Mouse (Mus musculus) forebrain, postnatal 0 days (tissue): ENCODE data around the gene Plekha6. TPM values are rescaled to one million over a fixed set of nuclear protein-coding genes. Genes with fewer than 3 reads are reported as not detected.

Source experiments
- ATAC-seq: fragments of 200-750 bp; cut with Nextera tagmentation; 2 replicates; pipeline ENCODE4 v1.8.0; 2017; ENCODE audit warnings: mild to moderate bottlenecking, moderate library complexity
- DNase-seq: peaks from one replicate; pipeline ENCODE4 v3.0.0-alpha.2; 2015
- H3K27ac ChIP-seq: fragments of 300-500 bp; sonication (generic); 2 replicates; pipeline ENCODE4 v1.5.1; 2014; ENCODE audit warnings: low read depth, mild to moderate bottlenecking, antibody characterized with exemption, low read length, moderate library complexity, mixed read lengths
- H3K27me3 ChIP-seq: fragments of 300-500 bp; sonication (generic); 2 replicates; pipeline ENCODE4 v1.6.1; 2014; ENCODE audit warnings: mild to moderate bottlenecking, low read length, mixed read lengths; ENCODE audit not compliant: insufficient read depth
- H3K36me3 ChIP-seq: fragments of 300-500 bp; sonication (generic); 2 replicates; pipeline ENCODE4 v1.6.1; 2014; ENCODE audit warnings: mild to moderate bottlenecking, moderate library complexity; ENCODE audit not compliant: insufficient read depth
- H3K4me1 ChIP-seq: fragments of 300-500 bp; sonication (generic); 2 replicates; pipeline ENCODE4 v1.6.1; 2014; ENCODE audit warnings: antibody characterized with exemption; ENCODE audit not compliant: insufficient read depth
- H3K4me2 ChIP-seq: fragments of 300-500 bp; sonication (generic); 2 replicates; pipeline ENCODE4 v1.6.1; 2014; ENCODE audit warnings: low read depth, mild to moderate bottlenecking, moderate library complexity
- H3K4me3 ChIP-seq: fragments of 300-500 bp; sonication (generic); 2 replicates; pipeline ENCODE4 v1.5.1; 2014; ENCODE audit warnings: low read depth, low read length, mixed read lengths
- H3K9ac ChIP-seq: fragments of 300-500 bp; sonication (generic); 2 replicates; pipeline ENCODE4 v1.6.1; 2014; ENCODE audit warnings: mild to moderate bottlenecking
- H3K9me3 ChIP-seq: fragments of 300-500 bp; sonication (generic); 2 replicates; pipeline ENCODE4 v1.6.1; 2016; ENCODE audit warnings: low read length
- CTCF ChIP-seq: sonication (generic); IDR thresholded peaks from 2 replicates; pipeline ENCODE4 v1.5.1; 2016; ENCODE audit warnings: antibody characterized with exemption, control low read depth, low read depth
- WGBS: fragments of 180-500 bp; shearing (Covaris S2); extraction: QIAGEN DNeasy Blood & Tissue Kit; methylation state at CpG from one replicate; pipeline ENCODE4 v1.1.7; 2014; 5-methylcytosine and 5-hydroxymethylcytosine counted together
- polyA plus RNA-seq: library from polyadenylated mRNA; unstranded; fragments of >200 nt; fragmentation: Nextera tagmentation; extraction: Ambion mirVana; gene quantifications from 2 replicates; pipeline ENCODE4 v1.2.1, GENCODE M21; 2015
- total RNA-seq: library from RNA; depleted of rRNA; stranded (reverse); fragments of >200 nt; gene quantifications from 2 replicates; pipeline ENCODE4 v1.2.3, GENCODE M21; 2014

The Plekha6 gene
- total and polyA plus RNA-seq, 2 experiments from 2014 or later: 5.7 to 28.6 TPM

- ATAC-seq (no peak), DNase-seq (no peak)
- peak overlapping the region; percentile 97 for H3K9ac ChIP-seq
- H3K9me3 ChIP-seq: no peaks in the 10 kb centered on the region
- H3K27ac ChIP-seq: peak overlapping the region; percentile 98
- H3K4me2 ChIP-seq: peak overlapping the region; percentile 94
- TF ChIP-seq CTCF: no peak
- no peaks in the 10 kb centered on the region for H3K27me3 ChIP-seq
- H3K4me1 ChIP-seq: peaks cover 30% of the 10 kb centered on the region; the same call in 1 of the 2 replicates
- WGBS: under 1% methylated on average over 11 of the region's 11 CpGs
- H3K4me3 ChIP-seq: peak overlapping the region; percentile 96
- H3K36me3 ChIP-seq: peaks cover 2% of the 10 kb centered on the region
These were observed 32.1 kb upstream of the Plekha6 start for GRCm38 (mm10) chr1:133131936-133132335.

GRCm38 (mm10) chr1:133132388-133133326, 31.4 kb upstream of the Plekha6 start:
- Histone ChIP-seq H3K27me3 (no peaks in the 10 kb centered on the region), H3K9ac (peak overlapping the region; percentile 97), H3K36me3 (peaks cover 9% of the 10 kb centered on the region), H3K9me3 (no peaks in the 10 kb centered on the region), H3K27ac (no peak overlapping the region), H3K4me3 (peak overlapping the region; percentile 96), H3K4me1 (peaks cover 30% of the 10 kb centered on the region; the same call in 1 of the 2 replicates), H3K4me2 (peak overlapping the region; percentile 94)
- no peak for DNase-seq
- ATAC-seq: no peak
- no peak for TF ChIP-seq CTCF
- 15% methylated on average over 26 of the region's 26 CpGs for WGBS

GRCm38 (mm10) chr1:133133425-133133824, 30.6 kb upstream of the Plekha6 start:
- no peaks in the 10 kb centered on the region for H3K9me3 ChIP-seq
- DNase-seq (no peak), ATAC-seq (no peak)
- no peak overlapping the region for H3K27ac ChIP-seq
- WGBS: 2% methylated on average over 2 of the region's 2 CpGs
- peak overlapping the region; percentile 97 for H3K9ac ChIP-seq
- peak overlapping the region; percentile 94 for H3K4me2 ChIP-seq
- H3K36me3 ChIP-seq: peaks cover 16% of the 10 kb centered on the region
- H3K4me1 ChIP-seq: peaks cover 30% of the 10 kb centered on the region; the same call in 1 of the 2 replicates
- H3K27me3 ChIP-seq: no peaks in the 10 kb centered on the region
- TF ChIP-seq CTCF: no peak
- peak overlapping the region; percentile 96 for H3K4me3 ChIP-seq

- peaks cover 23% of the 10 kb centered on the region for H3K36me3 ChIP-seq
- ATAC-seq: no peak
- no peak overlapping the region for H3K27ac ChIP-seq
- TF ChIP-seq CTCF: no peak
- H3K27me3 ChIP-seq: no peaks in the 10 kb centered on the region
- H3K4me3 ChIP-seq: peak overlapping the region; percentile 96
- no peaks in the 10 kb centered on the region for H3K9me3 ChIP-seq
- peaks cover 30% of the 10 kb centered on the region; the same call in 1 of the 2 replicates for H3K4me1 ChIP-seq
- H3K4me2 ChIP-seq: peak overlapping the region; percentile 94
- 19% methylated on average over 4 of the region's 4 CpGs for WGBS
- peak overlapping the region; percentile 39; the same call in 1 of the 2 replicates for H3K9ac ChIP-seq
- DNase-seq: no peak
These were observed 29.9 kb upstream of the Plekha6 start for GRCm38 (mm10) chr1:133134071-133134470.

- peaks cover 26% of the 10 kb centered on the region for H3K36me3 ChIP-seq
- peak overlapping the region; percentile 94 for H3K4me2 ChIP-seq
- ATAC-seq (no peak), DNase-seq (no peak)
- peaks cover 30% of the 10 kb centered on the region; the same call in 1 of the 2 replicates for H3K4me1 ChIP-seq
- H3K9ac ChIP-seq: peak overlapping the region; percentile 39; the same call in 1 of the 2 replicates
- no peaks in the 10 kb centered on the region for H3K9me3 ChIP-seq
- H3K27ac ChIP-seq: no peak overlapping the region
- peak overlapping the region; percentile 96 for H3K4me3 ChIP-seq
- no peak for TF ChIP-seq CTCF
- WGBS: 31% methylated on average over 4 of the region's 4 CpGs
- H3K27me3 ChIP-seq: no peaks in the 10 kb centered on the region
These were observed 29.1 kb upstream of the Plekha6 start for GRCm38 (mm10) chr1:133134881-133135280.

GRCm38 (mm10) chr1:133135808-133136207, 28.2 kb upstream of the Plekha6 start:
- H3K4me1 ChIP-seq: peaks cover 30% of the 10 kb centered on the region; the same call in 1 of the 2 replicates
- 0 out of 2 replicates have a peak overlapping the region, but pooled peaks have one; percentile 14 for H3K4me3 ChIP-seq
- no peaks in the 10 kb centered on the region for H3K9me3 ChIP-seq
- 0 out of 2 replicates have a peak overlapping the region, but pooled peaks have one; percentile 1 for H3K9ac ChIP-seq
- no peak overlapping the region for H3K27ac ChIP-seq
- ATAC-seq: no peak
- no peak for TF ChIP-seq CTCF
- H3K4me2 ChIP-seq: peak overlapping the region; percentile 94
- H3K36me3 ChIP-seq: peaks cover 26% of the 10 kb centered on the region
- H3K27me3 ChIP-seq: no peaks in the 10 kb centered on the region
- WGBS: 63% methylated on average over 5 of the region's 5 CpGs
- no peak for DNase-seq

GRCm38 (mm10) chr1:133138401-133138800, 25.6 kb upstream of the Plekha6 start:
- ATAC-seq (no peak), DNase-seq (no peak)
- Histone ChIP-seq H3K27ac (no peak overlapping the region), H3K9ac (no peak overlapping the region), H3K4me2 (no peak overlapping the region), H3K36me3 (peaks cover 32% of the 10 kb centered on the region), H3K9me3 (no peaks in the 10 kb centered on the region), H3K27me3 (no peaks in the 10 kb centered on the region), H3K4me3 (no peak overlapping the region), H3K4me1 (peaks cover 21% of the 10 kb centered on the region; the same call in 1 of the 2 replicates)
- TF ChIP-seq CTCF: no peak
- 100% methylated on average over 1 of the region's 1 CpGs for whole genome bisulfite sequencing
